Mouse (Mus musculus) mesoderm, embryonic 11.5 days (tissue): ENCODE data around the gene Crisp2.
"Not testable (repeated sequence)": the region's sequence is repeated elsewhere in the genome, so short reads cannot be mapped to it uniquely, and the experiment has no call there.

Source experiments
- DNase-seq: peaks from one replicate; pipeline ENCODE4 v3.0.0-alpha.2; 2012; ENCODE audit warnings: low read depth, low spot score

The Crisp2 gene

DNA sequence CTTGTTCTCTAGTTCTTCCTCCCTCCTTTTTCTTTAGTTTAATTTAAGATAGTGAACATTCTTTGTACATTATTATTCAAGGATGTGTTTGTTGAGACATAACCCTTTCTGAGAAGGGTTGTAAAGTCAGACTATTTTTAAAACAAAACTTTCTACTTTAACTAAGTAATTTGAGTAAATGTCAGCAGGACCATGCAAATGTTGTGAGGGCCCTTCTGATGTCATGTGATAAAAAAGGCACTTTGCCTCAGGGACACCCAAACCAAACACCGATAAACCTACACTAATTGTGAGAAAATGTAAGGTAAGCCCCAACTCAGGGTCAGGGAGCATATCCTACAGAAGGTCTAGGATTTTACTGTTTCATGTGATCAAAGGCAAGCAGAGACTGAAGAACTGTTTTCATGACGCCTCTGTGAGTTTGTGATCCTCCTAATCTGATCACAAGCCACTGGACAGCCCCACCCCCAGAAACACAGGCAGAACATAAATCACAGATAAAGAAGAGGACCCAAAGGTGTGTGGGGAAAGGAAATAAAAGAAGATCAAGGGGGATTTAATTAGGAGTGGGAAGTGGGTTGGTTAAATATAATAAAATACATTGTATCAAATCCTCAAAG, at the start of gene Crisp2:
Crisp2 (minus strand) TSS at position 51 of the 620 bp plus-strand sequence.
- DNase-seq = no peak

DNA sequence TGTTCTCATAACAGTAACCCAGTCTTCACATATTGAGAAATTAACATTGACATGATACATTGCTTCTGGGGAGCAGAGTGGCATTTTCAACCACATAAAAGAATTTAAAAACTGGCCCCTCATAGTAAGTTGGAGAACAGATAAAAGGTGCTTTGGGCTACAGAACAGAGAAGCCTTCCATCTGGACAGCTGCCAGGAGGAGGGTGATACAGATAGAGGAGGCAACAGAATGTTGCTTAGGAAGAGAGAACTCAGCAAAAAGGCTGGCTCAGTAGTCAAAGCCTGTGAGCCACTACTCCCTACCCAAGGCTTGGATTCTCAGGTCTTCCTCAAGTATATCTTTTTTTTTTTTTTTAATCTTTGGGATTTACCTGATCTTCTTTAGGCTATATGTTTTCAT, 48.3 kb upstream of the Crisp2 start:
- DNase-seq = no peak

DNA sequence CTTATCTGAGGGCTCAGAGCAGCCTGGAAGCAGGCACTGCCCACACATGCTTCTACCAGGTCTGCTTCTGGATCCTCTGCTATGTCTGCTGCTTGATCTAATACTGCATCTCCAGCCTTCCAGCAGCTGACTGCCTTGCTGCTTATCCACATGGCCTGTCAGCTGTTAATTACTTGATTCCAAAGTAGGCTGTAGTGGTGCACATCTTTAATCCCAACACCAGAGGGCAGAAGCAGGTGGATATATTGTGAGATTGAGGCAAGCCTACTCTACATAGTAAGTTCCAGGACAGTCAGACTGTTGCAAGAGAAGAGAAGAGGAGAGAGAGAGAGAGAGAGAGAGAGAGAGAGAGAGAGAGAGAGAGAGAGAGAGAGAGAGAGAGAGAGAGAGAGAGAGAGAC, 30.5 kb upstream of the Crisp2 start:
- peak; percentile 22 for DNase-seq

DNA sequence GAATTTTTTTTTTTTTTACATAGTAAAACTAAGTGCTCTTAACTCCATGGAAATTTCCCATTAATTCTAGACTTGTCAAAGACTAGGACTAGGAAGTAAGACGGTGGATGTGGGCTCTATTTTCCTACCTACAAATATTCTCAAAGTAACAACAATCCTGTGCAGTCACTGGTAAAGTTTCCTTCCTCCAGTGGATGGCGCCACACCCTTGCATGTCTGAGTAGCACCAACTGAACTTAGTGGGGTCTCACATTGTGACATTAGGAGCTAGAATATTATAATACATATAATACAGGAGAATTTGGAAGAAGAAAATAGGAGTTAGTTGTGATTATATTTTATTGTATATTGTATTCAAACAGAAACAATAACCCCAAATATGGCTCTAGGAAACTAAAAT, 25.1 kb upstream of the Crisp2 start:
- DNase-seq = no peak

DNA sequence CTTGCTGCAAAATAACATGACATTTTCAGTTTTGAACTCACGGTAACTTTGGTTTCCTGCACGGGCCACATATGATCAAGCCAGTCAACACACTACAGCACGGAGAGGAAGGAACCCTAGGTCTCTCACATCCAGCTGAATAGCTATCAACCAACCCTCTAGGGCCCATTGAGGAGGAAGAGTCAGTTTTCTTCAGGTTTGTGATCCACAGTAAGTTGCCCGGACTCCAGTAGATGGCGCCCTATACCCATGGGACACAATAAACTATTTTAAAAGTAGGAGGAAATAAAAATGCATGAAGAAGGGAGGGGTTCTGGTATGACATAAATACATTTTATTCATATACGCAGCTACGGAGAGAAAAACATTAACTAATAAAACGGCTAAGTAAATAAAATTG, 17.7 kb upstream of the Crisp2 start:
- DNase-seq = peak; percentile 51

DNA sequence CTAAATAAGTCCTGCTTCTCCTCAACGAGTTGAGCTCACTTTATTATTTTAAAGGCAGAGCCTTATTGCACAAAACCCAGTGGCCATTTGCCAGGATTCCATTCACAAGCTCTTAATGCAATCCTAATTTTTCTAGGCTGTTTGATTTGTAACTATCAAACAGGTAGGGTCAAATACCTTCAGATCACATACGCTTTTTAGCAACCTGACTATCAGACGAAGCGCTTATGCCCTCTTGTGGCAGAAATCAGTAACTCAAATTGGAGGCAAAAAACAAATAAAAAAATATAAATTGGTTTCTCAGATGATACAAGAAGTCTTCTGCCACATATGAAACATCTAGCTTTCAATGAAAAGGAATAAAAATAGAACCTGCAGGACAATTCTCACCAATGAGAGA, 17.0 kb upstream of the Crisp2 start:
- peak; percentile 19 for DNase-seq

DNA sequence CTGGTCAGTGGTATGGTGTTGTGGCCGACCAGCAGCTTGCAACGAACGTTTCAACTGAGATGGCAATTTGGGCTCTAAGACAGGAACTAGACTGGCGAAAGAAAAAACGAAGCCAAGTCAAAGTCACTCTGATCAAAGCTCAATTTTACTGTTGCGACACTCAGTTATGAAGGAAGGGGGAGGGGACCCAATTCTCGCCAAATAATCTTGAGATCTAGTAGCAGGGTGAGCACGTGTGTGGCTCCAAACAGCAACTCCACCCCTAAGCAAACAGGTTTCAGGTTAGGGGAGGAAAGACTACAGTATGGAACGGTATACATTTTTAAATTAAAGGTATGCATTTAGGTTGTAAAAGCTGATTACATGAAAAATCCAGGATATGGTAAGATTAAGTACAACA, 14.7 kb upstream of the Crisp2 start:
- no peak for DNase-seq

DNA sequence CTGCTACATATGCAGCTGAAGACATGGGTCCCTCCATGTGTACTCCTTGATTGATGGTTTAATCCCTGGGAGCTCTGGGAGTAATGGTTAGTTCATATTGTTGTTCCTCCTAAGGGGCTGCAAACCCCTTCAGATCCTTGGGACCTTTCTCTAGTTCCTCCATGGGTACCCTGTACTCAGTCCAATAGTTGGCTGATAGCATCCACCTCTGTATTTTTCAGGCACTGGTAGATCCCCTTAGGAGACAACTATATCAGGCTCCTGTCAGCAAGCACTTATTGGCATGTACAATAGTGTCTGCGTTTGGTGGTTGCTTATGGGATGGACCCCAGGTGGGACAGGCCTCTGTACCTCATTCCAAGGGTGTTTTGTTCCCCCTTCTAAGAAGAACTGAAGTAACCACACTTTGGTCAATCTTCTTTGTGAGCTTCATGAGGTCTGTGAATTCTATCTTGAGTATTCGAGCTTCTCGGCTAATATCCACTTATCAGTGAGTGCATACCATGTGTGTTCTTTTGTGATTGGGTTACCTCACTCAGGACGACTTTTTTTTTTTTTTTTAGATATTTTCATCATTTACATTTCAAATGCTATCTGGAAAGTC, 10.6 kb upstream of the Crisp2 start:
- DNase-seq = no peak

DNA sequence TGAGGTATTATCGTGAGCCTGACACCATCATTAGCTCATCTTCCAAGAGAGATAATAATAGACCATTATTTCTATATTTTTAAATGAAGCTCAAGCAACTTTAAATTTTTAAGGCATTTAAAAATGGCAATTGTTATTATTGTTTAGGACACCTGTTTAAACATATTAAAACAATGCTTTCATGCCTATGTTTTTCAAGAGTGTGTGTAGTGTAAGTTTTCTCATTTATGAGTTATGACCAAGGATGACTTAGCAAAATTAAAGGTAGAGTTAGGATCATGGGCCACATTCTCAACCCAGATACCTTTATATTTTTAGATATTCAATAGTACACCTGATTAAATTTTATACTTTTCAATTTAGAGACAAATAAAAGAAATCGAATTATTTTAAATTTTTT, 5.5 kb upstream of the Crisp2 start:
- DNase-seq = no peak

DNA sequence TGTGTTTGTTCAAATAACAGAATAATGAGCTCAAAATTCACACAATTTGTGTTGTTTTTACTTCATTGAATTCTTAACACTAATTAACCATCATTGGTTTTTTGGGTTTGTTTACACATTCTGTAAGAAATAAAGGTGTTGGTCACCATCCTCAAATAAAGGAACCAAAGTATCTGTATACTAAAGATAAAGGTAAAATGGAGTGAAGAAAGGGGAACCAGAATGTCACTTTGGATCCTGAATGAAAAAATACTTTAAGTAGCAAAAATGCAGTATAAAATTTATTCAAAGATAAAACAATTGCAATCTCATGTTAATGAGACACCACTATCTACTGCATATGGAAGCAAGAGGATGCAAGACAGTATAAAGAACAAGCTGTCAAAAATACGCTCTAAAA, 4.8 kb upstream of the Crisp2 start:
- DNase-seq = no peak

DNA sequence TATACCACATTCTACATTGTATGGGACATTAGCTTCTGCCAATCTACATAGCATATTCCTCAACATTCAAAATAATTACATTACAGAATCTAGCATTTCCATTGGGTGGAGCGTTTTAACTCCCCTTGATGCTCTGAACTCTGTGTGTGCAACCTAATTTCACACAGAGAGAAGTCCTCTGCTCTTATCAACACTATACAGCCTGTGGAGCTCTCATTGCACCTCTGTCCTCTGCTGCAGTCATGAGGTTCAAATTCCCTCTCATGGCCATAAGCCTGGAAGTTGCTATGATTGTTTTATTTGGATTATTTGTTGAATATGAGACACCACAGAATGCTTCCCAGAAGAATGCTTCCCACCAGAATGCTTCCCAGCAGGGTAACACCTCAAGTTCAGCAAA, 4.1 kb upstream of the Crisp2 start, which contains the start of gene Rhag:
Rhag (plus strand) TSS at position 193 of the 400 bp plus-strand sequence.
- DNase-seq = no peak

DNA sequence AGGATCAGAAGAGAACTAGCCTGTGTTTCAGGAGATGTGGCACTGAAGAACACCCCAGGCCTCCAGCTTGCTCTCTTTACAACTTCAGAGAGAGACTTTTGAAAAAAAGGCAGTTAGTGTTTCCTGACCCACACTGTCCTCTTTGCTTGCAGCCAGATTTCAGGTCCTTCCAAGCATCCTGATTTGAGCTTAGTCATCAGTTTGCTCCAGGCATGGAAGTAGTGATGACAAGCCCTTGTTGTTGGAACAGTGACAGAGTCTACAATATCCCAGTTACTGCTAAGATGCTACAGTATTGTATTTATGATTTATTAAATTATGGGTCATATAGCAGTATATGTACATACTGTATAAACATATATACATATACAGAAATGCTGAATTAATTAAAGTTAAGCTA, 1.3 kb upstream of the Crisp2 start:
- DNase-seq = no peak

DNA sequence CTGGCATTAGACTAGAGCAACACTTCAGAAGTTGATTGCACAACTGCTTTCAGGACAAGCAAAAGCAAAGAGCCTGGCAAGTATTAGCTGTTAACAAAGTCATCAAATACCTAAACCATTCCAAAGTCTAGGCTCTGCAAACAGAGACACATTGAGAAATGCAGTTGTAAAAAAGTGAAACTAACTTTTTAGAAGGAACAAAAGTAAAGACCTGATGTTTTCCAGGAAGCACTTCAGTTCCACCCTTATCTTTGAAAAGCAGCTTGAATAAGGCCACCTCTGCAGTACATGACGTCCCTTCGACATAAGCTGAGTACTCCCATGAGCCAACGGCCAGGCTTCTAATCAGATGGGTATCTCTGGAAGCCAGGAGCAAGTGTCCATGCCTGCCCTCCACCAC, 253 bp downstream of the Crisp2 start:
- DNase-seq = peak; percentile 1

DNA sequence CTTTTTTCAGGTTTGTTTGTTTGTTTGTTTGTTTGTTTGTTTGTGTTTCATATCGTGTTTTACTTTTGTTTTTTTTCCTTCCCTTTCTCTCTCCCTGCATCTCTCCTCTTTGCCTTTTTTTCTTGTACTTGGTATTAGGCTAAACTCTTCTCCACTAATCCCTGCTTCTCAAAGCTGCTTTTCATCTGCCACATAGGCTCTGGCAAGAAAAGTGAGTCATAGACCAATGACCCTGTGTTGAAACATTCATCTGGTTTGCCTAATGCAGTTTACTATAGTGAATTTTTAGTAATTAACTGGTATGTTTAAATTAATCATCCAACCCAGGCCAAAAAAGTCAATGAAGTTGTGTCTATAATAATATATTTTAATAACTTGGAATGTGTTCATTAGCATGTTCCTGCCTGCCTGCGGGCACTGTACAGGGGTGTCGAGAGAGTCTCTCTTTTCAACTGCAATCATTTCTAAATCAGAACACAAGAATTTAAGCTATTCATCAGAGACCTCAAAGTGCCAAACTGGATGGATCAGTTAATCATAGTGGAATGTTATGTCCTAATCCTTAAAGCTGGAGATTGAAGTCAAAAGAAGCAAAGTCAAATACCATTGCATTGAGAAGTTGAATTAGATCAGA, 4.0 kb downstream of the Crisp2 start:
- no peak for DNase-seq

DNA sequence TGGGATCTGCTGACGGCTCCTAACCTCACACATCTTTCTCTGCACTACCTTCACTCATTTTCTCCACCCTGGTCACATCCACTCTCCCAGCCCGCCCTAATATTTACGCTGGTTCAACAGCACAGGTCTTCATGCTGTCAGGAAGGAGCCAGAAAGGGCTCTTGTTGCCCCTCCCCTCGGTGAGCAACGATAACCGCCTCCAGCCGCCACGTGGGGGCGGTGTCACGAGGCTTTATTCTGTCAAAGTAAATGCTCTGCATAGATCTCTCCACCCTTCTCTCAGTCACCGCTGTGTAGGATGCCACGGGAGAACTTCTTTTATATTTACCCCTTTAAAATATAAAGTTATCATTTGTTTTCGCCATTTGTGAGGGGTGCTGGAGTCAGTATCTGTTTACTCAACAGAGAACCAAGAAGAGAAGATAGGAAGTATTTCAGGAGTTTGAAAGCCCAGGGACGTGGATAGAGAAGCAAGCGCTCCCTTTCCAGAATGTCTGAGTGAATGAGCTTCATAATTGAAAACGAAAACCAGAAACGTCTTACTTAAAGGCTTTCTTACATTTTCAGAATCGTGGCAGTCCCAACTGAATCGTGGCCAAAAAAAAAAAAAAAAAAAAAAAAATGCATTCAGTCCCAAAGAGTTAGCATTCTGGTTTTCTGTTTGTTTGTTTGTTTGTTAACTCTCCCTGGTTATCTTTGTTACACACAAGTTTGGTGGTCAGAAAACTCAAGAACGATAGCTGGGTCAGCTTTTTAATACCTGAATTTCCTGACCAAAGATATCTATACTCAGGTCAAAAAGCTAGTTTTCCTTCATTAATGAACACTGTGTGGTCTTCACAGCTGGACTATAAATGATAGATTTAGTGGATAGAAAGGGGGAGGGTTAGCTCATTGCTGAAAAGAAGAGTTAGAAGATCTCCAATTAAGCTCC, 12.6 kb downstream of the Crisp2 start:
- DNase-seq = peak; percentile 22

DNA sequence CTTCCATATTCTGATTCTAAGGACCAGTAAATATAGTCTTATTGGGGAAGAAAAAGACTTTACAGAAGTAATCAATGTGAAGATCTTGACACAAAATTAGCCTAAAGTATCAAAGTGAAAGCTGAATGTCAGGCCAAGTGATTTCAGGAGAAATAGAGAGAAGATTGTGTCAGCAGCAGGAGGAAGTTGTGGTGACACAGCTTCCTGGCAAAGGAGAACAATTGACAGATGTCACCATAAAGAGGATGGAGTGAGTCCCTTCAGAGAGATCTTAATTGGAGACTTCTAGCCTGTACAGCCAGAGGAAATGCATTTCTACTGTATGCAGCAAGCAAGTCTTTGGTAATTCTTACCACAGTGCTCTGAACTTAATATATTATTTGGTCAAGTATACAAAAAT, 16.9 kb downstream of the Crisp2 start:
- no peak for DNase-seq

DNA sequence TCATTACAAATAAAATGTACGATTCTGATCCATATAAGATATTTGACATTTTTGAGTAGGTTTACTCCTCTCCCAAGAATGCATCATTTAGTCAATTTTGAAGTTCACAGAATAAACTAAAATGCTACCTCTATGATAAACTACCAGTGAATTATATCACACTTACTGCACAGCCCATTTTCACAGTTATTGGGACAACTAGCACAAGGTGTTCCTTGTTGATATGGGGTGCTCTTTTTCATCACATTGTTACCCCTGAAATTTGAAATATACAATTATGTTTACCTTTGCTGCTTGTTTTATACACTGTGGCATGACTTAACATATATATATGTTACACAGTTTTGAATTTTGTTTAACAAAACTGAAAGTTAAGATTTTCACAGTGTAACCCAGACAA, 39.7 kb downstream of the Crisp2 start:
- no peak for DNase-seq

DNA sequence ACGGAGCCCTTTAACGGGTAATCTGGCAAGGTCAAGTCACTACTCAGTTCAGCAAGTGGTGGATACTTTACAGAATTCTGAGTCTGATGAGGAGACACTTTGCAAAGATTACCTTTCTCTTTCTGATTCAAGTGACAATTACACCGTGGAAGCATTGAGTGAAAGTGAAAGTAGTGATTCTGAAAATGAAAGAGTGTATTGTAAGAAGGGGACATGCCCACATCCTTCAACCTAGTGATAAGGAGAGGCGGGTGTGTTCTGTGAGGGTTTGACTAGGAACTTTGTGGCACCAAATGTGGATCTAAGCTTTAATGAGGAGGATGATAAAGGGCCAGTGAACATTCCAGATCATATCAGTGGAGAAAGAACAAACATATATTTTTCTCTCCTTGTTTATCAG, 43.1 kb downstream of the Crisp2 start:
- no peak for DNase-seq

DNA sequence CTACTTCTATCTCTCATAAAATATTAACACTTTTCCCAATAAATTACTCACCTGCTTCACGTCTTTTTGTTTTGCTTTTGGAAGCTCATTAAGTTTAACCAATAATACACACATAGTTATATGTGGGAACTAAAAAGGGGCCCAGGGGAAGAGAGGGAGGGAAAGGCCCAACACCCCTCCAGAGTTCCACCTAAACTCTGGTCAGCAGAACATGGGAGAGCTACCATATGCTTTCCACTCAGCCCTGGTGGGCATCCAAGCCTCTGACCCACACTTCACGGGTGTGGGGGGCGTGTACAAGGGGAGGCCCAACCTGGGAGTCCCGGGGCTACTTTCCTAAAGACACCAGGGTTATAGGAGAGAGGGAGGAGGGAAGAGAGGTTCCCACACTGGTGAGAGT, 75.1 kb downstream of the Crisp2 start:
- DNase-seq = no peak

DNA sequence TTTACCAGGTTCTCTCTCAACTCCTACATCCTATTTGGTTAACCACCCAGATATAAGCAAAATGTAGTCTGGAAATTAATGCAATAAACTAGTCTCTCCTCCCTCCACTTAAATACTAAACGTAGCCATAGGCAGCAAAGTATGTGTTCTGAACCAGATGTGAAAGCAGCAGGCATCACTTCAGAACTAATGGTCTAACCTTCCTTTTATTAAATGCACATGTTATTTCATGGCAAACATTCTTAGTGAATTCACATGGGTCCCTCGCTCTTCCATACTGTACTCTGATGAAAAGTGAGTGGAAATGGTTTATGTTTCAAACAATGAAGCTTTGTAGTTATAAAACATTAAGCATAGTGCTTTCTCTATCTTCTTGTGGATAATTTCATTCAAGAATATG, 75.5 kb downstream of the Crisp2 start:
- DNase-seq = peak; percentile 2

DNA sequence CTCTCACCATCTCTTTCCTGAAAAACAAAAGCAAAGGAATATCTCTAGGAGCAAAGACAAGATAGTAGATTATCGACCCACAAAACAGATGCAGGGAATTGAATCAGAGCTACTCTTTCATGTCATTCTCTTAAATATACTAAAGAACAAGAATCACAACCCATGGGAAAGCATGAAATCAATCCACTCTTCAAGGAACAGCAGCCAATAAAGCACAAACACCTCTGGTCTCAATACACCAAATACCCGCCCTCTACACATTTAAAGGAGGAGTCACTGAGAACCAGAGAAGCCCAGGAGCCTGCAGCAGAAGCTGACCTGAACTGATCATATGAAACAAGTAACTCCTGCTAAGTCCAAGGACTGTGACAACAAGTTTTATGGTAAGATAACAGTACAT, 80.0 kb downstream of the Crisp2 start, which contains the start of gene Esp1:
Esp1 (plus strand) TSS at position 301 of the 400 bp plus-strand sequence.
- DNase-seq = no peak

DNA sequence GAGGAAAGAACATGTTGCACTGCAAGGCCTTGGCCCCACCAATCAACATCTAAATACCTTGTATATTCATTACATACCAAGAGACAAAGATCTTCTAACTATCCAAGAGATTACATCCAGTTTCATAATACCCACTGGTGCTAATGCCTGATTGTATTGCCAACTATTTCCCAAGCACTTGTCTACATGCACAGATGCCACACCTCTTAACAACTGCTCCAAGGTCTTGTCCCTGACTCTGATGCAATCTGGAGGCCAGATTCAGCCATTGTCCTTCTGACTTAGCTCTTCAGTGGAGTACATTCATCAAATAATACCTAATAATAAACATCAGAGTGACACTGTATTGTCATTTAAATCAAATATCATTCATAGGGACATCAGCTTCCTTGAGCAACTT, 89.7 kb downstream of the Crisp2 start:
- DNase-seq = not testable (repeated sequence)
